Mouse (Mus musculus): ENCODE data around the gene Lgals7. TPM values are rescaled to one million over a fixed set of nuclear protein-coding genes. Genes with fewer than 3 reads are reported as not detected.
A peak's percentile ranks its signal among the peaks of the same experiment; 100 is the strongest.

Lgals7 gene
- polyA plus RNA-seq (2012; rRNA removed), result 0.16 TPM in 1 of 2 replicates, not detected in the other

DNA sequence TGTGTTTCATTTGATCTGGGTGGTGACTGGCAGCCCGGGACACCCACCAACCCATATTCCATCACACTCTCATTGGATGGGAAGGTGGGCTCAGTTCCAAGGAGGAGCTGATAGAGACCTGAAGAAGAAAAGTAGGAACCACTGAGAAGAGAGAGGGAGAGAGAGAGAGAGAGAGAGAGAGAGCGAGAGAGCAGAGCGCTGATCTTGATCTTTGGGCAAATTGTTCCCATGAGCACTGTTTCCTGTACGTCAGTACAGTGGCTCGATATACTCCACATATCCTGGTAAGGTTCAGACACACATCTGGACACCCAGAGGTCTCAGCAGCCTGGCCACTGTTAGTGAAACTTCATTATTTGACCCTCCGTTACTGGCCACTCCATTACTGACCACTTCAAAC, at the start of gene Lgals7:
TSS of gene Lgals7 (plus strand) at position 314 of the 400 bp plus-strand sequence.
- H3K4me3 ChIP-seq (replicated peaks; ENCODE audit: insufficient read depth, low read depth, low read length), result no peak within 1 kb of the TSS
- no peak for DNase-seq
- H3K27me3 ChIP-seq (ENCODE audit: control insufficient read depth, insufficient read depth, low read length), result no peaks in the 10 kb centered on the region
- no peak within 1 kb of the TSS for H3K27ac ChIP-seq (ENCODE audit: insufficient read depth, low read length)
- TF ChIP-seq POLR2A (IDR thresholded peaks at IDR 0.05; ENCODE audit: borderline replicate concordance, insufficient read depth, low read length), result no peak
- no peak for TF ChIP-seq CTCF (IDR thresholded peaks at IDR 0.05; ENCODE audit: borderline replicate concordance, insufficient read depth, low read depth, low read length)
- H3K4me1 ChIP-seq (ENCODE audit: control insufficient read depth, insufficient read depth, low read length), result no peaks in the 10 kb centered on the region
- 82% methylated on average over 6 of the region's 6 CpGs for WGBS

DNA sequence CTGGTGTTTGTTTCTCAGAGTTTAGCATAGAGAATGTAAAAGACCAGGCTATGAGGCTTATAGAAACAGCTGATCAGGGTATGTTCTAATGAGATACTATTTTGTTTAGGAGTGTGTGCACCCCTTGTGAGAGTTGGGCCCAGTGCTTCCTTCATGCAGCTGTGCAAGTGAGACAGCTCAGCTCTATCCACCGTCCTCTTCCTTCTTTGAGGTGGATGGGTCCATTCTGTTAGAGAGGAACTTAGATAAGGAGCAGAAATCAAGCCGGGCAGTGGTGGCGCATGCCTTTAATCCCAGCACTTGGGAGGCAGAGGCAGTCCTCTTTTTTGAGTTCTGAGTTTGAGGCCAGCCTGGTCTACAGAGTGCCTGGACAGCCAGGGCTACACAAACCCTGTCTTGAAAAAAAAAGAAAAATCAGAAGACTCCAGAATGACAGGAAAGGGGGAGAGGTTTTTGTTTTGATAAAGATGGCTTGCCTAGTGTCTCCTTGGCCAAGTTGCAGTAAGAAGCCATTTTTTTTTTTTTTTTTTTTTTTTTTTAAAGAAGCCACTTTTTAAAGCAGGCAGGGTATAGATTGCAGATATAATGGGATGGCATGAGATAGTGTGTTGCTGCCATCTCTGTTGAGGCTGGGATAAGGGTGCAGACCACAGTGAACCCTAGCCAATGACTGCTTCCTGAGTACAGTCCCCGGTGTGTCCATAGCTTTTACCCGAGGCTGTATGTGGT, 49.2 kb upstream of the Lgals7 start:
- no peak overlapping the region for H3K27ac ChIP-seq (ENCODE audit: insufficient read depth, low read length)
- H3K4me1 ChIP-seq (ENCODE audit: control insufficient read depth, insufficient read depth, low read length), result peaks cover 22% of the 10 kb centered on the region
- no peak overlapping the region for H3K4me3 ChIP-seq (replicated peaks; ENCODE audit: insufficient read depth, low read depth, low read length)
- H3K27me3 ChIP-seq (ENCODE audit: control insufficient read depth, insufficient read depth, low read length), result no peaks in the 10 kb centered on the region
- DNase-seq, result no peak
- WGBS, result 79% methylated on average over 5 of the region's 5 CpGs
- TF ChIP-seq POLR2A (IDR thresholded peaks at IDR 0.05; ENCODE audit: borderline replicate concordance, insufficient read depth, low read length), result no peak
- TF ChIP-seq CTCF (IDR thresholded peaks at IDR 0.05; ENCODE audit: borderline replicate concordance, insufficient read depth, low read depth, low read length), result no peak

DNA sequence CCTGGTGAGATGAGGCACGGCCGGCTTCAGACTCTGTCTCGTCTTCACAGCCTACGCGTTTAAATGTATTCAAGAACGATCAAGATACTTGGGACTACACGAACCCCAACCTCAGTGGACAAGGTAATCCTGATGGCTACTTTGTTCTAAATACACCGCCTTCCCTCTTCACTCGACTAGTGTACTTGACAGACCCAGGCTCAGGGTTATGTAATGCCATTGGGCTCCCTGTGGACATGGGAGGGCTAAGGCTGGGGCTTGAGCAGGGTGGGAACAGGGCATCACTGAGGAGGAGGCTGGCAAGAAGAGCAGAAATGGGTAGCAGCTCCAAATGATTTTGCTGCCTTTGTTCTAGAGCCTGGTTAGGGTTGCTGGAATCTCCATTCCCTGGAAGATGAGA, 48.4 kb upstream of the Lgals7 start:
- Histone ChIP-seq H3K27ac (ENCODE audit: insufficient read depth, low read length) (0 out of 2 replicates have a peak overlapping the region, but pooled peaks have one; percentile 32), H3K4me1 (ENCODE audit: control insufficient read depth, insufficient read depth, low read length) (peaks cover 24% of the 10 kb centered on the region)

GRCm38 (mm10) chr7:28816201-28816600, 47.5 kb upstream of the Lgals7 start:
- TF ChIP-seq POLR2A (IDR thresholded peaks at IDR 0.05; ENCODE audit: borderline replicate concordance, insufficient read depth, low read length), result no peak
- TF ChIP-seq CTCF (IDR thresholded peaks at IDR 0.05; ENCODE audit: borderline replicate concordance, insufficient read depth, low read depth, low read length), result no peak
- peaks cover 34% of the 10 kb centered on the region for H3K4me1 ChIP-seq (ENCODE audit: control insufficient read depth, insufficient read depth, low read length)
- H3K27ac ChIP-seq (ENCODE audit: insufficient read depth, low read length), result no peak overlapping the region
- no peaks in the 10 kb centered on the region for H3K27me3 ChIP-seq (ENCODE audit: control insufficient read depth, insufficient read depth, low read length)
- no peak overlapping the region for H3K4me3 ChIP-seq (replicated peaks; ENCODE audit: insufficient read depth, low read depth, low read length)
- 38% methylated on average over 9 of the region's 9 CpGs for WGBS
- no peak for DNase-seq

More for the DNA sequence above, 48.4 kb upstream of the Lgals7 start:
- WGBS, result 74% methylated on average over 9 of the region's 9 CpGs
- no peaks in the 10 kb centered on the region for H3K27me3 ChIP-seq (ENCODE audit: control insufficient read depth, insufficient read depth, low read length)
- no peak overlapping the region for H3K4me3 ChIP-seq (replicated peaks; ENCODE audit: insufficient read depth, low read depth, low read length)
- DNase-seq, result no peak
- no peak for TF ChIP-seq CTCF (IDR thresholded peaks at IDR 0.05; ENCODE audit: borderline replicate concordance, insufficient read depth, low read depth, low read length)
- TF ChIP-seq POLR2A (IDR thresholded peaks at IDR 0.05; ENCODE audit: borderline replicate concordance, insufficient read depth, low read length), result no peak

GRCm38 (mm10) chr7:28816920-28817319, 46.7 kb upstream of the Lgals7 start:
- no peak for DNase-seq
- Histone ChIP-seq H3K27ac (ENCODE audit: insufficient read depth, low read length) (no peak overlapping the region), H3K27me3 (ENCODE audit: control insufficient read depth, insufficient read depth, low read length) (no peaks in the 10 kb centered on the region), H3K4me1 (ENCODE audit: control insufficient read depth, insufficient read depth, low read length) (peaks cover 39% of the 10 kb centered on the region), H3K4me3 (replicated peaks; ENCODE audit: insufficient read depth, low read depth, low read length) (no peak overlapping the region)
- TF ChIP-seq POLR2A (IDR thresholded peaks at IDR 0.05; ENCODE audit: borderline replicate concordance, insufficient read depth, low read length), result no peak
- no peak for TF ChIP-seq CTCF (IDR thresholded peaks at IDR 0.05; ENCODE audit: borderline replicate concordance, insufficient read depth, low read depth, low read length)
- WGBS, result 38% methylated on average over 10 of the region's 10 CpGs

DNA sequence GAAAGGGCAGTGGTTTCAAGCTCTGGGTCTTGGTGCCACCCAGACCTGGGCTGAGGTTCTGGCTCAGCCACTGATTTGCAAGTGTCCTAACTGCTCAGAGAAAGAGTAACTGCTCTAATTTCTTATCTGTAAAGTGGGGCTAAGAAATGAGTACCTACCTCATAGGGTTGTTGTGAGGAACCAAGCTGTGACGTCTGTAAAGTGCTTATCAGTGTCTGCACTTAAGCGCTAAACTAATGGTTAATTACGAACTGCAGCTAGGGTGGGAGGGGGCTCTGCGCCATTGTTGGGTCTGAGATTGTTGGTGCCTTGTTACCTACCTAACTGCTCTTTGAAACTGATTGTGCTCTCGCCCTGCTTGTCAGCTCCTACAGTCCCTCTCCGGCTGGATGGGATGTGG, 46.1 kb upstream of the Lgals7 start:
- DNase-seq, result no peak
- no peaks in the 10 kb centered on the region for H3K27me3 ChIP-seq (ENCODE audit: control insufficient read depth, insufficient read depth, low read length)
- TF ChIP-seq POLR2A (IDR thresholded peaks at IDR 0.05; ENCODE audit: borderline replicate concordance, insufficient read depth, low read length) (no peak), CTCF (IDR thresholded peaks at IDR 0.05; ENCODE audit: borderline replicate concordance, insufficient read depth, low read depth, low read length) (no peak)
- peaks cover 42% of the 10 kb centered on the region for H3K4me1 ChIP-seq (ENCODE audit: control insufficient read depth, insufficient read depth, low read length)
- WGBS, result 57% methylated on average over 6 of the region's 6 CpGs
- H3K27ac ChIP-seq (ENCODE audit: insufficient read depth, low read length), result no peak overlapping the region
- no peak overlapping the region for H3K4me3 ChIP-seq (replicated peaks; ENCODE audit: insufficient read depth, low read depth, low read length)

DNA sequence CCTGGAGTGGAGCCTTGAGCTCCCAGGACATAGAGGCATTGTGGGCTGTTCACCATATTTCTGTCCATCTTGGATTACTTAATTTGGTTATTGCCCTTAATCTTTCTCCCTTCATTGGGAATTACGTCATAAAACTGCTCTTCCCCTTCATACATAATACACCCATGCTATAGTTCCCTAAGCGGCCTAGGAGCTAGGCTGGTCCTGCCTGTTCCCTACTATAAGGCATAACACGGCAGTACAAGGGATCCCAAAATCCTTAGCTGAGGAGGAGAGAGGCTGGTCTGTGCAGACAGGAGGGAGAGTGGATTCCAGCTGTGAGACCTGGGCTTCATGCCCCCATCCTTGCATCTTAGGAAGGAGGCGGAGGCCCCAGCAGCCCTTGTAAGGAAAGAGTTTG, 45.7 kb upstream of the Lgals7 start:
- TF ChIP-seq POLR2A (IDR thresholded peaks at IDR 0.05; ENCODE audit: borderline replicate concordance, insufficient read depth, low read length) (no peak), CTCF (IDR thresholded peaks at IDR 0.05; ENCODE audit: borderline replicate concordance, insufficient read depth, low read depth, low read length) (no peak)
- H3K4me3 ChIP-seq (replicated peaks; ENCODE audit: insufficient read depth, low read depth, low read length), result no peak overlapping the region
- peaks cover 42% of the 10 kb centered on the region for H3K4me1 ChIP-seq (ENCODE audit: control insufficient read depth, insufficient read depth, low read length)
- WGBS, result 55% methylated on average over 4 of the region's 4 CpGs
- no peaks in the 10 kb centered on the region for H3K27me3 ChIP-seq (ENCODE audit: control insufficient read depth, insufficient read depth, low read length)
- no peak overlapping the region for H3K27ac ChIP-seq (ENCODE audit: insufficient read depth, low read length)
- DNase-seq, result no peak

DNA sequence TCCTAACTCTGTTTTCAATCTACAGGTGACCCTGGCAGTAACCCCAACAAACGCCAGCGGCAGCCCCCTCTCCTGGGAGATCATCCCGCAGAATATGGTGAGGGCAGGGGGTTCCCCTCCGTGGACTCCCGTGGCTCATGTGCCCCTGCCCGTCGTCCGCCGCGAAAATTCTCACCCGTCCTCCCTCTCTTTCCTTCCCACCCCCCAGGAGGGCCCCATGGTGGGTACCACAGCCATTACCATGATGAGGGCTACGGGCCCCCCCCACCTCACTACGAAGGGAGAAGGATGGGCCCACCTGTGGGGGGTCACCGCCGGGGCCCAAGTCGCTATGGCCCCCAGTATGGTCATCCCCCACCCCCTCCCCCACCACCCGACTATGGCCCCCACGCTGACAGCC, 45.2 kb upstream of the Lgals7 start:
- no peak for DNase-seq
- Histone ChIP-seq H3K27ac (ENCODE audit: insufficient read depth, low read length) (no peak overlapping the region), H3K27me3 (ENCODE audit: control insufficient read depth, insufficient read depth, low read length) (no peaks in the 10 kb centered on the region), H3K4me1 (ENCODE audit: control insufficient read depth, insufficient read depth, low read length) (peaks cover 42% of the 10 kb centered on the region), H3K4me3 (replicated peaks; ENCODE audit: insufficient read depth, low read depth, low read length) (no peak overlapping the region)
- TF ChIP-seq POLR2A (IDR thresholded peaks at IDR 0.05; ENCODE audit: borderline replicate concordance, insufficient read depth, low read length), result no peak
- no peak for TF ChIP-seq CTCF (IDR thresholded peaks at IDR 0.05; ENCODE audit: borderline replicate concordance, insufficient read depth, low read depth, low read length)
- WGBS, result 44% methylated on average over 18 of the region's 18 CpGs

All from cerebellum, adult 2 months (tissue).